Mouse (Mus musculus) cerebellum, postnatal 25 days (tissue): ENCODE results near the gene Hnrnpa1.
A peak's percentile ranks its signal among the peaks of the same experiment; 100 is the strongest.

Experiments used
- DNase-seq, 2 experiments: peaks; one replicate each; pipeline ENCODE4 v3.0.0; 2021; ENCODE audit warnings: mixed read lengths in 2 of 2

The Hnrnpa1 gene

DNA sequence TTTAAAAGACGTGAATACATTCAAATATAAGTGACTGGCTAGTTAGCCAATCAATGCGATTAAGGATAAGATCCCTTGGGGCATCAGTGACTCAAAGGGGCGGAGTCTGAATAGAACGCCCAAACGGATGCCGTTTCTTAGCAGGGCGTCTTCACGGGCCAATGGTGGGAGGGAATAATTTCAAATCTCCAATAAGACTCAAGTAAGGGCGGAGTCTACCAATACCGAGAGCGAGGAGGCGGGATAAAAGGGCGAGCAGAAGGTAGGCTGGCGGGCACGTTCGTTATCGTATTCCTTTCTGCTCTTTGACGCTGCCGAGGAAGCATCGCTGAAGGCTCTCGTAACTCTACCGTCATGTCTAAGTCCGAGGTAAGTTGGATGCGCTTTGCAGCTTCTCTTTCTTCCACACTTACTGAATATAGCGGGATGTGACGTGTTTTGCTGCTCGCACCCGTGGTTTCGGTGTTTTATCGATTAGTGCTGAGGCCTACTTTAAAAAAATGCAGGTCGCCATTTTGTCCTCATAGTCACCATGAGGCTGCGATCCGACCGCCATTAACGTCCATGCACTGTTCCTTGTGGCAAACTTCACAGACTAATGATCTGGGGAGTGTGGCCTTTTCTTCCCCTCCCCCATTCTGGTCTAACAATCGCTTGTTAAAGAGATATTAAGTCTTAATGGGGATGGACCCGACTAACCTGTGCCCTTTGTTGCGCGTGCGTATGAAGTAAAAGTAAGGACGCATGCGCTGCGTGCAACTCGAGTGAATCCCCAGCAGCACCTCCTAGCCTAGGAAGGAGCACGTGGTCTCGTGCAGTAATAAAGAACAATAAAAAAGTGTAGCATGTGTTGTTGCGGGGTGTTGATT, at the start of gene Hnrnpa1:
Hnrnpa1 (plus strand) TSS at position 273 of the 869 bp plus-strand sequence.
- DNase-seq, result peak; percentile 89 to 92

DNA sequence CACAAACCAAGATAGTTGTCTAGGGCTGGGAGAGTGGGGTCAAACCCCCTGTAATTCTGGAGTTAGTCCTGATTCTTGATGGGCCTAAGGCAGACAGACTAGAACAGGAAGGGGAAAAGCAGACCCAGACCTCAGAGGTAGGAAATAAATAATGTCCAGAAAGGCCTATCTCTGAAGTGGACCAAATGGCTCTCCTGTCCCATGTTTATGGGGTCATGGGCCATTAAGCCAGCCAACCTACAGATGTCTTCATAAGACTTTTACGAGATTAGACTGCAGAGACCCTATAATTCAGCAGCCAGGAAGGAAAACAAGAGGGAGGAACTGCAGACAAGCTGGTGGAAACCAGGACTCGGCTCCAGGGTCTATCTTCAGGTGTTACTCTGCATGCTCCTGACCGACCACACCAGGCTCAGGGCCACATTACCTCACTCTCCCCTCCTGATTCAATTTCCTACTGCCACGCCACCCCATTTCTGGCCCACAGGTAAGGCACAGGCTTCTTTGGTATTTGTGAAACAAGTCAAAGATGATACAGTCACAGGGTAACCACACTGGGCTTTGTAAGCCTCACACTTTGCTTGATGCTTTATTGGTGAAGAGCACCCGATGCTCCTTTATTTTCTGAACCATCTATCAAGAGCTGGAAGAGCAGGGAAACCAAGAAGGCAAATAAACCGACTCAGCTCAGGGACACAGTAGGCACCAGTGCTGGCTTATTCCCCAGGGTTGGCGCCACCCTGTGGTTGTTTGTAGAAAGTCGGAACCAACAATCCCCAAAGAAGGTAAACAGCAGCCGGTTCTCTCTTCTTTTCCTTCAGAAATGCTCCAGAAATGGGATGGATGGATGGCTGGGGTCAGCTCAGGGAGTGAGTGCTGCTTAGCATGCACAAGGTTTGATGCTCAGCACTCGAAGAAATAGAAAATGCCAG, 49.4 kb upstream of the Hnrnpa1 start:
- DNase-seq, result peak; percentile 50 to 74

GRCm38 (mm10) chr15:103193606-103194005, 46.6 kb upstream of the Hnrnpa1 start:
- DNase-seq, result no peak

- no peak for DNase-seq
Measured at GRCm38 (mm10) chr15:103196835-103197234, 43.4 kb upstream of the Hnrnpa1 start.

DNA sequence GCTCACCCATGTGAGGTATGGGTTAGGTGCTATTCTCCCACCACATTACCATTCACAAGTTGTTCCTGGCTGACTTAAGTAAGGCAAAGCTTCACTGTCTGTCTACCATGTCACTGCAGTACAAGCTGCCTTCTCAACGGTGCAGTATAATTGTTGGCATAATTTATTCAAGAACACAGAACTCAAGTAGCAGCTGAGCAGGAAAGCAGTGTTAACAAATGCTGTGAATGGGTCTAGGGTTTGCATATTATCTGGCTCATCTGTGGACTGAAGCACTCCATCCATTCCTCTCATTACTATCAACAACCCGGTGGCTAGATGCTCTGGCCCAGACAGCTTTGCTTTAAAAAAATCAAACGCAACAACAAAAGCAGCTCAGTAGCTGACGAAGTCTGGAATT, 42.4 kb upstream of the Hnrnpa1 start:
- no peak for DNase-seq

DNA sequence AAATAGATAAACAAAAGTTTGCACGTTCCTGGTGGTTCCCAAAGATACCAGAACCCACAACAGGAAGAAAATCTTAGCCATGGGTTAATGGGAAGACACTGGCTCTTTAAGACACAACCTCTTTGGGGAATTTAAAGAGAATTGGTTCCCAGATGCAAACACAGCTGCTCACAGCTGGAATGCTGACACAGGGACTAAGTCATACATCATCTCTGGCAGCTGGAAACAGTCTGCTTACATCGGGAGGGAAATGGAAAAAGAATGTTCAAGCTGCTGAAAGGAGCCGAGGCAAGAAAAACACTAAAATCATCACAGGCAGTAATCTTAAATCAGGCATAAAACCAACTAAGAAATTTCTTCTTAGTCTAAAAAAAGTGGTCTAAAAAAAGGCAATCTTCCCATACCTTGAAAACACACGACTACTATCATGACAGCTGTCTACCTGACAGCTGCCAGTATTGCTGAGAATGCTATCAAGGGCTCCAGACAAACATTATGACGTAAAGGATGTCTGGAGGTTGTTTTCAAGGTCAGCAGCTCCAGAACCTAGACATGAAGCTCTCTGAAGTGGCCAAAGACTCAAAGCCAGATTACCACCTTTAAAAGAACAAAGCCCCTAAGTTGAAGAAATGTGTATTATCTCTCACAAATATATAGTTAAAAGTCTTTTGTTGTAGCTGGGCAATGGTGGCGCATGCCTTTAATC, 38.0 kb upstream of the Hnrnpa1 start:
- no peak for DNase-seq

DNA sequence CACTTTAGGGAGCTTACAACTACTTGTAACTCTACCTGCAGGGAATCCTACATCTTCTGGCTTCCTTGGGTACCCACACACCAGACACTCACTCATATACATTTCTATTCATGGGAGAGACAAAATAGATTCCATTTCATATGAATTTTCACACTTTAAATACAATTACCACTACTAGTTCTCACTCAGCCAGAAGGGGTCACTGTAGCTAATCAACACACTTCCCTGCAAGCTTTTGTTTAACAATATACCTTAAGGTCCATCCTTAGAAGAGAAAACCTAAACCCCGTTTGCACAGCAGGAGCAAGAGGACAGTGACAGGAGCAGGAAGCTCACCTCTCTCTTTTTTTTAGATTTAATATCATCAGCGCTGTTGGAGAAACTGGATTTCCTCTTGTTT, 35.1 kb upstream of the Hnrnpa1 start:
- DNase-seq, result no peak

DNA sequence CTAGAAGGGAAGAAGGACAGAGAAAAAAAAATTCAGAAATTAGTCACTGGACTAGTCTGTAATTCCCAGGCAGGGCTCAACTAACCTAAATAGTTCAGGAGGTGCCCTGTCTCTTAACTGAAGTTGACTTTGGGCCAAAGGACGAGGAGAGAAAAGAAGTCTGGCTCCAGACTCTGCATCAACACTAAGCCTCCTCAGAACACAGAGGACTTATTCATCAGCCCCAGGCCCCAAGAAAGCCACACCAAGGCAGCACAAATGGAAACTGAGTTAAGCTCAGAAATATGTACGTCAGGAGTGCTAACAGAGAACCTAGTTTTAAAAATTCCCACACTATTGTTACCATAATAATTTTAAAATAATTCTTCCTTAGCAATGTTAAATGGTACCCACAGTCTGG, 26.1 kb upstream of the Hnrnpa1 start:
- no peak for DNase-seq

DNA sequence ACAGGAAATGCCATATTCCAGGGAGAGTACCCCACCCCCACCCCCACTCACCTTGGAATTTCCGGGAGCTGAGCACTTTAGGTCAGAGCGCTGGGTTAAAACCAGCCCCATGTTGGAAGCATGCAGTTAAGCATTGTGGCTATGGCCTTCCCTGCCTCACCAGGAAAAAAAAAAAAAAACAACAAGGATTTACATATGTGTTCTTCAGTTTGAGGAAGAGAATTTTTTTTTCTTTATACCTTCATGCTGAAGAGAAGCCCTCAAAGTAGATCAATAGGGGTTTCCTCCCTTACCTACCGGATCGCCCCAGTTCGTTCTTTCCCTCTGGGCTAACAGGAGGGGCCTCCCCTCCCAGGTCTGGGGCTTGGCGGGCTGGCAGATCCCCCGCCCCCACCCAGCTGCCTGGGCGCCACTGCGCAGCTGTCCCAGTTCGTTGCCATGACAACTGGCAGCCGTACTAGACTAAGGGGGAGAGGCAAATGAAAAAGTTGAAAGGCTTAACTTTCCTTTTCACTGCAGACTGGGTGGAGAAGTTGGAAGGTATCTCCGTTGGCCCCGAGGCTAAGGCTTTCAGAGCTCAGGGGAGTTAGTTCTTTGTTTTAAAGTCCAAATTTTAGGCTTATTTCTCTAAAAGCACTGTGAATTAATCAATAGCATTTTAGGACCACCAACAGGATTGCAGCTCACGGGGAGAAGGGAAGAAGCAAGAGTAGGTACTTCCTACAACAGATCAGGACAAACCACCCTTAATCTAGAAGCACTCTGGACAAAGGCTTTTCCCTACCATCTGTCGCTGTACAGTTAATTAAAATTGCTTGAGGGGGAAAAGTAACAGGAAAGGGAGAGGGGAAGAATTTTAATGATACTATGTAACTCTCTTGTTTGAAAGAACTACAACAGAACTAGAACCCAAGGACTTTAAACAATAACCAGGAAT, 25.0 kb upstream of the Hnrnpa1 start:
- DNase-seq, result peak; percentile 38 to 65

- no peak for DNase-seq
Measured at GRCm38 (mm10) chr15:103216052-103216451, 24.2 kb upstream of the Hnrnpa1 start.

- DNase-seq, result no peak
Measured at GRCm38 (mm10) chr15:103220785-103221184, 19.4 kb upstream of the Hnrnpa1 start.

DNA sequence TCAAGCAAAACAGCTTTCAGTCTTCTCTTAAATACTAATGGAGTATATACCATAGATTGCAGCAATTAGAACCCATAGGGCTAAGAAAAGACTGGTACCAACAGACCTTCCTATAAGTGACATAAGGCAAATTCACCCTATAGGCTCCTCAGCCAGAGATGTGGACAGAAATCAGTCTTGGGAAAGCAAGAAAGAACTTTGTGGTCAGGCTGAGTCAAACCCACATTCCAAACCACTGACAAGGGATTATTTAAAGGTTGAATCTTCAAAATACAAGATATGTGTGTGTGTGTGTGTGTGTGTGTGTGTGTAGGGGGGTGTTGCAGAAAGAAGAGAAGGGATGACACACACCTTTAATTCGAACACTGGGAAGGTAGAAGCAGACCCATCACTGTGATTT, 18.8 kb upstream of the Hnrnpa1 start:
- DNase-seq, result no peak

GRCm38 (mm10) chr15:103224161-103224560, 16.1 kb upstream of the Hnrnpa1 start:
- DNase-seq, result no peak

- DNase-seq, result no peak
Measured at GRCm38 (mm10) chr15:103227022-103227421, 13.2 kb upstream of the Hnrnpa1 start.

- DNase-seq, result no peak
Measured at GRCm38 (mm10) chr15:103227572-103227971, 12.7 kb upstream of the Hnrnpa1 start.

DNA sequence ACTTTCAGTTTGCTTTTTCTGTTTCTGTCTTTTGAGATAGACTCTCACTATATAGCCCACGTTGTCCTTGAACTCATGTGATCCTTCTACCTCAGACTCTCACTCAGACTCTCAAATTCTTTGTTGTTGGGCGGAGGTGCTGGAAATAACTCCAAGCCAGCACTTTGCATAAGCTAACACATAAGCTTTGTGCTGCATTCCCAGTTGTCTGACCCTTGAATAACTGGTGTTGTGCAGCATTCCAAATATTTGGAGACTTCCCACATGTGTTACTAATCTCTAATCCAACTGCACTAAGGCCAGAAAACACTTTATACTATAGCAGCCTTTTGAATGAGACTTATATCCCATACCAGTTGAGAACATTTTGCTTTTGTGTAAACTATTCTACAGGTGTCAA, 11.3 kb upstream of the Hnrnpa1 start:
- no peak for DNase-seq

GRCm38 (mm10) chr15:103233119-103233518, 7.1 kb upstream of the Hnrnpa1 start:
- no peak for DNase-seq

DNA sequence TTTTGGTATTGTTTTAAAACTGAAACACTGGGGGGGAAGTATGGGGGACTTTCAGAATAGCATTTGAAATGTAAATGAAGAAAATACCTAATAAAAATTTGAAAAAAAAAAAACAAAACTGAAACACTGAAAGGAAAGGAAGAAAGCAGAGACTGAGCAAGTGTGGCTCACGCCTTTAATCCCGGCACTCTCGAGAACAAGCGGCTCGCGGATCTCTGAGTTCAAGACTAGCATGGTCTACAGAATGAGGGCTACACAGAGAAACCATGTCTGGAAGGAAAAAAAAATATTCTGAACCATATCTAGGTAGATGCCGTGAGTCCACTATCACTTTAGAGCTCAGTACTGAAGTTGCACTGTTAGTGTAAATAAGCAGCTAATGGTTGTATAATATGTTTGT, 2.9 kb upstream of the Hnrnpa1 start:
- no peak for DNase-seq

GRCm38 (mm10) chr15:103239130-103239684, 1.0 kb upstream of the Hnrnpa1 start:
- peak; percentile 92 to 96 for DNase-seq

DNA sequence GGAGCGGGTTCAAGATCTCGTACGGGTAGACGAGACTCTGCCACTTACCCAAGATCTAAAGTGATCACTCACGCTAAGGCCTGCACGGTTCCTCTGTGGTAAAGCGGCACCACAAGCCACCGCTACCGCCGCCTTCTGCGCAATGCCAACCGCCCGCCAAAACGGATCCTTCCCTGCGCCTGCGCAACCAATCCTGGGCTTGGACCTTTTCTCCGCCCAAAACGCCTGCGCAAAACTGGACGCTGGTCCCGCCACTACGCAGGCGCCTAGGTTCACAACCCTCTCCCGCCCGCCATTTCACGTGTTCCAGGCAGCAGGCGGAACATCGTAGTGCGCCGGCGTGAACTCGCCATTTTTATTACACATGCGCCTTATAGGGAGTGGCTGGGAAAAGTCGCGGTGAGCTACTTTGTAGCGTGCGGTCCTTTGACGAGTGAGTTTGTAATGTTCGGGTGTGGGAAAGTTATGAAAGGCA, 510 bp upstream of the Hnrnpa1 start, which contains the start of gene Cbx5:
Cbx5 (minus strand) TSS at position 132 of the 475 bp plus-strand sequence.
- peak; percentile 98 for DNase-seq
